Mouse (Mus musculus): ENCODE data around the gene Olfr373.

DNA sequence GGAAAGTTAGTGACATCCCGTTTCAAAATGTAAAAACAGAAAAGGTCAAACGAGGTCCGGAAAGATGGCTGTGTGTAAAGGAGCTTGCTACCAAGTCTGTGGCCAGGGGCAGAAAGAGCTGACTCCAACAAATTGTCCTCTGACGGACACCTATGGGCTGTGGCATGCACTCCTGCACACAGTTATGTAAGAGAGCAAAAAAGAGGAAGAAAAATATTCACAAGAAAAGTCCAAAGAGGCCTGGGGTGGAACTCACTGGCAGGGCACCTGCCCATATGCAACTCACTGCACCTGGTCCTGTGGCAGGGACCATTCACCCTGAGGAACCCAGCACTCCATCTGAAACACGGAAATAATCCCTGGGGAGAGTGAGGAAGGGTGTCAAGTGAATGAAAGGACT lies 1.8 kb downstream of the Olfr373 start:
- TF ChIP-seq POLR2A (IDR thresholded peaks at IDR 0.05; ENCODE audit: low read depth, low read length) (no peak), CTCF (conservative IDR thresholded peaks at IDR 0.05; ENCODE audit: insufficient read depth, insufficient read length, low read depth, low read length) (no peak)

Data from kidney, adult 2 months (tissue).